Mouse (Mus musculus) heart, postnatal 36 days (tissue): Measurements from ENCODE around the gene Clca4a. TPM values are rescaled to one million over a fixed set of nuclear protein-coding genes. Genes with fewer than 3 reads are reported as not detected.

Source experiments
- total RNA-seq, 2 experiments: library from RNA; stranded (reverse); gene quantifications; 2 replicates each; pipeline ENCODE4 v1.2.3; 2021

Clca4a gene
- total RNA-seq, 2 experiments from 2014 or later, result not detected

Other genes starting within 250 kb of the Clca4a start
- 1 to 10 TPM; 1.0 to 1.2 TPM for gene Clca3a1, start 214.1 kb downstream of the Clca4a start, total RNA-seq
- under 1 TPM in 1 of 2 experiments, not detected in 1; 0.36 TPM for gene Clca3a2, start 155.6 kb downstream of the Clca4a start, total RNA-seq
- not detected for gene Clca3b, start 125.7 kb downstream of the Clca4a start, total RNA-seq
- gene Clca4b, start 42.5 kb downstream of the Clca4a start, total RNA-seq, result not detected
- not detected for gene Clca1, start 57.7 kb upstream of the Clca4a start, total RNA-seq
- gene Clca2, start 124.4 kb upstream of the Clca4a start, total RNA-seq, result under 1 TPM in 1 of 2 experiments, not detected in 1; 0.14 TPM
- 10 to 100 TPM; 11.6 to 12.0 TPM for gene Odf2l, start 143.5 kb upstream of the Clca4a start, total RNA-seq